24 mouse cellular contexts compared by ENCODE assay signal in genomic region chr6:28007001-28007400, GRCm38 (mm10).
"Had no signal": no experiment of that assay in that cellular context is flagged by ENCODE, and none has a peak within 500 bp of the region (broad histone marks: within the 10 kb centered on the region; RNA-seq: fewer than 3 reads in every experiment).

No protein-coding gene starts in this region.

- H3K4me3 ChIP-seq: gastrocnemius, adult 2 months; heart, embryonic 13.5 days; heart, embryonic 15.5 days; hindbrain, embryonic 10.5 days; hindbrain, embryonic 12.5 days; intestine, embryonic 15.5 days; limb, embryonic 13.5 days; limb, embryonic 15.5 days; liver, embryonic 12.5 days had no signal

- H3K27ac ChIP-seq: gastrocnemius, adult 2 months; heart, embryonic 13.5 days; heart, embryonic 15.5 days; hindbrain, embryonic 10.5 days; hindbrain, embryonic 12.5 days; hindbrain, embryonic 14.5 days; intestine, embryonic 15.5 days; limb, embryonic 13.5 days; limb, embryonic 15.5 days; liver, embryonic 12.5 days; liver, embryonic 14.5 days had no signal

- H3K36me3 ChIP-seq: heart, embryonic 13.5 days; heart, embryonic 15.5 days; hindbrain, embryonic 10.5 days; hindbrain, embryonic 12.5 days; intestine, embryonic 15.5 days; limb, embryonic 13.5 days; limb, embryonic 15.5 days; liver, embryonic 12.5 days had no signal

- ATAC-seq: hindbrain, embryonic 16.5 days; inflammation-experienced regulatory T-cells, adult 6 months; intestine, embryonic 15.5 days; intestine, postnatal 0 days; liver, embryonic 12.5 days had no signal

- H3K27me3 ChIP-seq: heart, embryonic 13.5 days; heart, embryonic 15.5 days; hindbrain, embryonic 12.5 days; intestine, embryonic 15.5 days; limb, embryonic 13.5 days; limb, embryonic 15.5 days; liver, embryonic 12.5 days had no signal

- DNase-seq: gastrocnemius, adult 2 months; gastrocnemius, postnatal 10 days; gastrocnemius, postnatal 25 days; heart, postnatal 4 days; kidney, adult 18-20 months; kidney, adult 8-10 months; kidney, postnatal 10 days; kidney, postnatal 36 days; layer of hippocampus, adult 9-11 months; layer of hippocampus, postnatal 36 days; left cerebral cortex, postnatal 4 days had no signal

- H3K4me1 ChIP-seq: heart, embryonic 13.5 days; heart, embryonic 15.5 days; hindbrain, embryonic 10.5 days; hindbrain, embryonic 12.5 days; intestine, embryonic 15.5 days; limb, embryonic 13.5 days; limb, embryonic 15.5 days; liver, embryonic 12.5 days had no signal

- H3K4me2 ChIP-seq: heart, embryonic 13.5 days; heart, embryonic 15.5 days; hindbrain, embryonic 12.5 days; hindbrain, embryonic 14.5 days; intestine, embryonic 15.5 days; limb, embryonic 13.5 days; limb, embryonic 15.5 days; liver, embryonic 12.5 days had no signal

- H3K9ac ChIP-seq: heart, embryonic 13.5 days; heart, embryonic 15.5 days; hindbrain, embryonic 12.5 days; hindbrain, embryonic 14.5 days; intestine, embryonic 15.5 days; limb, embryonic 13.5 days; limb, embryonic 15.5 days; liver, embryonic 12.5 days; liver, embryonic 14.5 days had no signal

- H3K9me3 ChIP-seq: heart, embryonic 13.5 days; heart, embryonic 15.5 days; hindbrain, embryonic 10.5 days; hindbrain, embryonic 12.5 days; intestine, embryonic 15.5 days; limb, embryonic 13.5 days; limb, embryonic 15.5 days; liver, embryonic 12.5 days had no signal
